Mouse (Mus musculus) E14TG2a.4 (cell line): ENCODE data around the gene Crebrf.

ENCODE experiments used
- H3K27me3 ChIP-seq: 2 replicates; pipeline ENCODE4 v1.6.1; 2014; ENCODE audit warnings: low read length, control low read depth; ENCODE audit not compliant: insufficient read depth
- H3K36me3 ChIP-seq: 2 replicates; pipeline ENCODE4 v1.6.1; 2014; ENCODE audit warnings: low read length, control low read depth; ENCODE audit not compliant: insufficient read depth
- H3K4me1 ChIP-seq: replicated peaks from 2 replicates; pipeline ENCODE4 v1.6.1; 2014; ENCODE audit warnings: low read depth, low read length, control low read depth
- H3K4me3 ChIP-seq: replicated peaks from 2 replicates; pipeline ENCODE4 v1.5.1; 2014; ENCODE audit warnings: mild to moderate bottlenecking, low read length
- H3K9me3 ChIP-seq: 2 replicates; pipeline ENCODE4 v1.6.1; 2014; ENCODE audit warnings: low read length, control low read depth
- CTCF ChIP-seq: conservative IDR thresholded peaks from 2 replicates; pipeline ENCODE4 v1.5.1; 2014; ENCODE audit warnings: low read length
- NANOG ChIP-seq: IDR thresholded peaks from 2 replicates; pipeline ENCODE4 v1.6.1; 2014; ENCODE audit warnings: borderline replicate concordance, low read length, mixed read lengths
- POU5F1 ChIP-seq: IDR thresholded peaks from 2 replicates; pipeline ENCODE4 v1.6.1; 2014; ENCODE audit warnings: low read length, borderline replicate concordance

The Crebrf gene

DNA sequence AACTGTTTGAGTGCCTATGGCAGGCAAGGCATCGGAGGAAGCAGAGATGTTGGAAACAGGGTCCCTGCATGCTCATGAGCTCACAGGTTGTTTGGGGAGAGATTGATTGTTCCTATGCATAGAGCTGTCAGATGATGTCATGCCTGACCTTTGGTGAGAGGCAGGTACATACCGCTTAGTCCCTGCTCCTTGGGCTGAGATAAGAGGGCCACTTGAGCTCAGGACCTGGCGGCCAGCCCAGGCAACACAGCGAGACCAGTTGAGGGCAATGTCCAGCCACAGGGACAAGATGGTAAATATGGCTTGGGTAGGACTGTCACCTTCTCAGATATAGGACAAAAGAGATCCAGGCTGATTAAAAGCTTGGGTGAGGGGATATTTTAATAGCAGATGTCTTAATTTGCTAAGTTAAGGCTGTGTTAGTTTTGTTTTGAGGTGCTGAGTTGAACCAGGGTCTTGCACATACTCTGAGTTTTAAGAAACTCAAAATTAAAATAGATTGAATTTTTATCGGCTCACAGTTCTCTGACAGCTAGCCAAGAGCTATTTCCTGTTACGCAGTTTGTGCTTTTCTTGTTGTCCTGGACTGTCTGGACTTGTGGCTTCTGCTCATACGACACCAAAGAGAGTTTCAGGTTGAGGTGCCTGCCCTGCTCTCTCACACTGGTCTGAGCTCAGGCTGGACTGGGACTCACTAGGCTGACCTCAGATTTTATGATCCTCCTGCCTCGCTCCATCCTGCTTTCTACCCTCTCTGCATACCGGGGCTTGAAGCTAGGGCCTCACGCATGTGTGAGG lies 15.4 kb upstream of the Crebrf start:
- Histone ChIP-seq H3K36me3 (peaks cover 50% of the 10 kb centered on the region), H3K4me3 (no peak overlapping the region), H3K27me3 (no peaks in the 10 kb centered on the region), H3K9me3 (no peaks in the 10 kb centered on the region), H3K4me1 (peaks cover 29% of the 10 kb centered on the region)
- no peak for TF ChIP-seq POU5F1
- no peak for TF ChIP-seq CTCF
- TF ChIP-seq NANOG = no peak

DNA sequence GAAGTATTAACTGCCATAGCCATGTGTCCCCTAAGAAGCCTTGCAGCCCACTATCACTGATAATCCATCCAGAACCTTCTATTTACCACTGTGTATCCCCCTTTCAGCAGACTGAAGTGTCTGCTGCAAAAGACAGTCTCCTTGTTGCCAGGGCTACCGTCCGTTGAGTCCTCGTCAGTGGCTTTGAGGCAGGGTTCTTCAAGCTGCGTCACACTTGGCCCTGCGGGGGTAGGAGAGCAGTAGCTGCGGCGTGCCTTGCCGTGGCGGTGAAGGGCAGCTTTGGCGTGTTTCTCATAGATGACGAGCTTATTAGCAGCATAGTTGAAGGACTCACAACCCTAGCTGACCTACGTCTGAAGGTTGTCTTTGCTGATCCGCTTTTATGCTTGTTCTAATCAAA lies 13.9 kb upstream of the Crebrf start:
- TF ChIP-seq CTCF (no peak), NANOG (no peak), POU5F1 (no peak)
- H3K27me3 ChIP-seq = no peaks in the 10 kb centered on the region
- H3K36me3 ChIP-seq = peaks cover 35% of the 10 kb centered on the region
- H3K9me3 ChIP-seq = no peaks in the 10 kb centered on the region
- H3K4me1 ChIP-seq = peaks cover 40% of the 10 kb centered on the region
- no peak overlapping the region for H3K4me3 ChIP-seq

DNA sequence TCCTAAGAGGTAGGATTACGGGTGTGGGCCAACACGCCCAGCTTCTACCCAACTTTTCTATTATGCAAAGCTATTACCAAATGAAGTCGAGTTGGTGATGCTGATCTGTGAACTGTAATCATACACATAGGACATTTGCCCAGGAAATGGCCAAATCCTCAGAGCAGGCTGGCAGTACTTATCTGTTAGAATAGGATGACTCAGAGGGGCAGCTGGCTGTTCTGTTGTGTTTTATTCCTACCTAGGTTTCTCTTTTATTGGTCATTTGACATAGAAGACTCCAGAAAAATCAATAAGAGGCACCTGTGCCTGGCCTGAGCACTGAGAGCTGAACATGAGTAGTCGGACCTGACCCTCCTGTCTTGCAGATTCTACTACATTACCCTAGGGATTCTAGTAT lies 12.8 kb upstream of the Crebrf start:
- H3K27me3 ChIP-seq = no peaks in the 10 kb centered on the region
- peaks cover 44% of the 10 kb centered on the region for H3K4me1 ChIP-seq
- peaks cover 26% of the 10 kb centered on the region for H3K36me3 ChIP-seq
- H3K4me3 ChIP-seq = no peak overlapping the region
- no peak for TF ChIP-seq CTCF
- no peaks in the 10 kb centered on the region for H3K9me3 ChIP-seq

DNA sequence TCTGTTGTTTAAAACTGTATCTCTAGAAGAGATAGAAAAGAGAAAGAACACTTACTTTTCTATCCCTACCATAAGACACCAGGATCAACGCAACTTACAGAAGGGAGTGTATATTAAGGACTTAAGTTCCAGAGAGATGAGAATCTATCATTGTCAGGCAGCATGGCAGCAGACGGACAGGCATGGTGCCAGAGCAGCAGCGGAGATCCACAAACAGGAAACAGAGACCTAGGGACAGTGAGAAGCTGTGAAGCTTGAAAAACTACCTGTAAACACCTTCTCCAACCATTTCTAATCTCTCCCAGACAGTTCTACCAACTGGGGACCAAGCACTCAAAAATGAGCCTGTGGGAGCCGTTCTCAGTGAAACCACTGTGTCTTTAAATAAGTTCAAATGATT lies 11.8 kb upstream of the Crebrf start:
- Histone ChIP-seq H3K36me3 (peaks cover 16% of the 10 kb centered on the region), H3K27me3 (no peaks in the 10 kb centered on the region), H3K9me3 (no peaks in the 10 kb centered on the region), H3K4me1 (peaks cover 44% of the 10 kb centered on the region), H3K4me3 (no peak overlapping the region)
- TF ChIP-seq POU5F1 (no peak), CTCF (no peak), NANOG (no peak)

DNA sequence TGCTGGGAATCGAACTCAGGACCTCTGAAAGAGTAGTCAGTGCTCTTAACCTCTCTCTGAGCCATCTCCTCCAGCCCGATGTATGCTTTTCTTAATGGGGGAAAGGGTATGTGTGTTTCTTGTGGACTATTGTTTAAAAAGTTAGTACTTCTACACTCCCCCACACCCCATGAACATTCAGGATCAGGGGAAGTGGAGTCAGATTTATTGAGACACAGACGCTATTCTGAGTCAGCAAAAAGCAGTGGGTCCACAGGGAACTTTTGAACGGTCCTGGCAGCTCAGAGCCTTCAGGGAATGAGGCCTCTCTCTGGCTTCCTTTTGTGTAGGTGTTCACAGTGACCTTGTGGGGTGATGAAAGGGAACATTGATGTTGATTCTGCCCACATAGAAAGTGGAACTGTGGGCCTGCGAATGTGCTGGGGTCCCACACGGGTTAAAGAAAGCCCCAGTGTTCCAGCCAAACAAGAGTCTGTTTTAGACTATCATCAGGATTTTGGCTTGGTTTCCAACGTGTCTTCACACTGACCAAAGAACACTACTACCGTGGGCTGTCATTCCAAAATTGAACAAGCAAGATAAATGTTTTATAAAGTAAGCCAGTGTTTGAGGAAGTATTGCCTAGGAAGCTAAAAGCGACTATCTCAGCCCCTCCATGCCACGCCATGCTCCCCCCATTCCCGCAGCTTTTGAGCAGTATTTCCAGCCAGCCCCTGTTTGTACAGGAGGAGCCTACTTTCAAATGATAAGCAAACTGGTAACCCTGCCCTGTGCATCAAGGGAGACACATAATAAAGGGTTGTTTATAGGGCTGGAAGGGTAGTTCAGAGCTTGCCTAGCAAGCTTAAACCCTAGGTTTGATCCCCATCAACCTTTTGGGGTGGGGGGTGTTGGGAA lies 9.7 kb upstream of the Crebrf start:
- H3K9me3 ChIP-seq = no peaks in the 10 kb centered on the region
- H3K4me3 ChIP-seq = no peak overlapping the region
- no peak for TF ChIP-seq POU5F1
- TF ChIP-seq NANOG = no peak
- no peak for TF ChIP-seq CTCF
- no peaks in the 10 kb centered on the region for H3K27me3 ChIP-seq
- no peaks in the 10 kb centered on the region for H3K36me3 ChIP-seq
- peaks cover 53% of the 10 kb centered on the region for H3K4me1 ChIP-seq

DNA sequence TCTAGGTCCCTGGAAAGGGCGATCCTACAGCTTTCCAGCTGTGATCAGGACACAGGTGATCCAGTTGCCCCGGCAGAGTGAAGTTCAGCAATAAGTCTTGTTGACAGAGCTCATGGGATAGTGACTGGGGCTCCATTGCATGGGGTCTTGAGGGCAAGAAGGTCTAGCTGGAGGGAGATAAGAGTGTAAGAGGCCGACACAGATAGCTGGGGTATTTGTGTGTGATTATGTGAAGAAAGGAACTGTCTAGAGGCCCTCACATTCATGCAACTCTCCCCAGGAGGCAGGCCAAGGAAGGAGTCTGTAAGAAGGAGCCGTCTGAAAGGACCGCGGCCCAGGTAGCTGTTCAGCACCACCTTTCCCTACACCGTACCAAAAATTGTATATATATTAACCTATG lies 8.4 kb upstream of the Crebrf start:
- Histone ChIP-seq H3K9me3 (no peaks in the 10 kb centered on the region), H3K4me1 (peaks cover 41% of the 10 kb centered on the region), H3K4me3 (no peak overlapping the region), H3K27me3 (no peaks in the 10 kb centered on the region), H3K36me3 (no peaks in the 10 kb centered on the region)
- TF ChIP-seq CTCF = no peak
- no peak for TF ChIP-seq NANOG
- no peak for TF ChIP-seq POU5F1

DNA sequence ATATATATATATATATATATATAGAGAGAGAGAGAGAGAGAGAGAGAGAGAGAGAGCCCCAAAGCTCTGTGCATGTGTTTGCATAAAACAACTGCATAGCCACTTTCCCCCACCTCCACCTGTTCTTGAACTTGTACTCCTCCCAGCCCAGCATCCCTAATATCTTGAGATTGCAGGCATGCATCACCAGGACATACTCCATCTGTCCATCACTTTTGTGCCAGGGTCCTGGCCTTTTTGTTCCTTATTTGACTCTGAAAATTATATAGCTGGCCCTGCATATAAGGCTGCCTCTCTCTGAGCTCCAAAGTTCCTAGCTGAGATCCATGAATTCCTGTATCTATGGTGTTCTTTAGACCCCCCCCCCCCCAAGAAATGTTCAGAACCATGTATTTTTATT lies 7.0 kb upstream of the Crebrf start:
- Histone ChIP-seq H3K9me3 (no peaks in the 10 kb centered on the region), H3K27me3 (no peaks in the 10 kb centered on the region), H3K4me3 (no peak overlapping the region), H3K36me3 (no peaks in the 10 kb centered on the region), H3K4me1 (peaks cover 27% of the 10 kb centered on the region)
- TF ChIP-seq POU5F1 (no peak), NANOG (no peak), CTCF (no peak)

DNA sequence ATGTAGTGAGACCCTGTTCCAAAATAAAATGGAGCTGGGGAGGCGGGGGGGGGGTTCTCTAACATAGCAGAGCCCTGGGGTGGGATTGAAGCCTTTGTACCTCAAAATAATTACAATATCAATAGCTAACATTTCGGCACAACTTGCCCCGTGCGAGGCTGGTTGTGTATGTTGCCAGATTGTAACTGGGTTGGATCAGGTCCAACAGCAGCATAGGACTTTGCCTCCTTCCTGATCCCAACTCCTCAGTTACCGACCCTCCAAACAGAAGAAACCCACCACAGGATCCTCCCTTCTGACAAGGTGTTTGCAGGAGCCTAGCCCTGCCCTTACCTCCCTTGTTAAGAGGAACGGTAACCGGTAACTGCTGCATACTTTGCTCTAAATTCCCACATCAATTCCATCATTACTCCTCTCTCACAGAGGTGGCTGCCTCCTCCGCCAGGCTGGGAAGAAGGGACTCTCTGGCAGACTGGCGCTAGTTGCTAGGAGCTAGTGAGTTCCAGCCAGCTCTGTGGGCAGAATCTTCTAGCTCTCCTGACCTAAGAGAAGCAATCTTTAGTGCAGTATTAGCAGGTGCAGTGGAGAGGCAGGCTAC lies 6.4 kb upstream of the Crebrf start:
- no peaks in the 10 kb centered on the region for H3K36me3 ChIP-seq
- TF ChIP-seq CTCF (no peak), NANOG (no peak), POU5F1 (no peak)
- peaks cover 24% of the 10 kb centered on the region for H3K4me1 ChIP-seq
- no peaks in the 10 kb centered on the region for H3K27me3 ChIP-seq
- no peaks in the 10 kb centered on the region for H3K9me3 ChIP-seq
- no peak overlapping the region for H3K4me3 ChIP-seq
